Mouse (Mus musculus) layer of hippocampus, adult 2 months (tissue): Measurements from ENCODE around the gene Ptprg. TPM values are rescaled to one million over a fixed set of nuclear protein-coding genes. Genes with fewer than 3 reads are reported as not detected.

Experiments used
- DNase-seq, 2 experiments: peaks; one replicate each; pipeline ENCODE4 v3.0.0; 2022; ENCODE audit warnings: low spot score in 2 of 2
- H3K27ac ChIP-seq: fragments of 200-600 bp; 2 replicates; pipeline ENCODE4 v1.8.1; 2022
- H3K4me3 ChIP-seq: fragments of 200-600 bp; 2 replicates; pipeline ENCODE4 v1.8.1; 2022; ENCODE audit warnings: mild to moderate bottlenecking
- CTCF ChIP-seq: fragments of 200-600 bp; conservative IDR thresholded peaks from 2 replicates; pipeline ENCODE4 v1.8.1; 2022; ENCODE audit warnings: antibody characterized with exemption, mild to moderate bottlenecking, moderate library complexity
- total RNA-seq, 2 experiments: library from RNA; stranded (reverse); gene quantifications; 2 replicates each; pipeline ENCODE4 v1.2.3; 2021

Ptprg gene
- total RNA-seq, 2 experiments from 2014 or later, result 106 to 112 TPM

DNA sequence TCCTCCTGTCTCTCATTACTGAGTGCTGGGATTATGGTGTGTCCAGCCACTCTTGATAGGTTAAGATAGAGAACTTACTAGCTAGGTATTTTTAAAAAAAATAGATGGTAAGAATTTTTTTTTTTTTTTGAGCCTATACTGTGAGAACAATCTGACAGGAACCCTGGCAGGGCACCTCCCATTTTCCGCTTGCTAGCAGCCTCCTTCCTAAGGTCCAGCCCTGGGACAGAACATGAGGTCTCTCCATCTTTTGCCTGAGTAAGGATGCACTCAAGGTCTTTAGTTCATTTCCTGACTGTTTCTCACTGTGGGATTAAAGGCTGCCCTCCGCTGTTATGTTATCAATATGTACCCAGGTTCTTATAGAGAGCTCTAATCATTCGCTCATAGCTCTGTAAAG lies 264.7 kb downstream of the Ptprg start:
- no peak for DNase-seq
- no peak overlapping the region for H3K27ac ChIP-seq
- no peak overlapping the region for H3K4me3 ChIP-seq
- TF ChIP-seq CTCF, result no peak

DNA sequence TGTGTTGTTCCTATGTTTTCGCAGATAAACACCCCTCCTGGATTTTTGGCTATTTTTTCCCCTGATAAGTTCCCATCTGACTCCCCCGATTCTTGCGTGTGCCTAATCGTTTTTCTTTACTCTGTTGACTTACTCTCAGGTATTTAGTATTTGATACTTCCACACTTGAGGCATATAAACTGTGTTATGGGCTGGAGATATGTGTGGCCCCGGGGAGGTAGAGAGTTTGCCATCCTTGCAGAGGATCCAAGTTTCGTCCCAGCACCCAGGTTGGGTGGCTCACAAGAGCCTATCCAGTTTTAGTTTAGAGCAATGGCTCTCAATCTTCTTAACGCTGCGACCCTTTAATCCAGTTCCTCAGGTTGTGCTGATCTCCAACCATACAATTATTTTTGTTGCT lies 265.4 kb downstream of the Ptprg start:
- no peak for DNase-seq
- no peak for TF ChIP-seq CTCF
- Histone ChIP-seq H3K27ac (no peak overlapping the region), H3K4me3 (no peak overlapping the region)

DNA sequence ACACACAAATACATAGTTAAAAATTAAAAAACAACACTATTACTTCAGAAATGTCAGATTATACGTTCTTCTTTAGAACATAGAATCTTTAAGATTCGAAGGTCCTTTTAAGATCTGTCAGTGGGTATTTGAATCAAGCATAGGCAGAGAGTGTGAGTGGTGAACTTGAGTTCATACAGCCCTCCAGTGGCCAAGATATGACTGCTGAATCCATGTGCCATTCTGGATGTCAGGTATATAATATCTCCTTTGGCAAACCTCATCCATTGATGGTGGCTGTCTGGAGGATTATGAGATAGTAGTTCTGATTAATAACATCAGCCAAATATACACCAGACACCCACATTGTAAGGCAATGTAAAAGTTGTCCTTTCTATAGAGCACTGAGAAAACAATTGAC lies 266.0 kb downstream of the Ptprg start:
- H3K27ac ChIP-seq, result no peak overlapping the region
- peak; percentile 58 for TF ChIP-seq CTCF
- DNase-seq, result no peak

DNA sequence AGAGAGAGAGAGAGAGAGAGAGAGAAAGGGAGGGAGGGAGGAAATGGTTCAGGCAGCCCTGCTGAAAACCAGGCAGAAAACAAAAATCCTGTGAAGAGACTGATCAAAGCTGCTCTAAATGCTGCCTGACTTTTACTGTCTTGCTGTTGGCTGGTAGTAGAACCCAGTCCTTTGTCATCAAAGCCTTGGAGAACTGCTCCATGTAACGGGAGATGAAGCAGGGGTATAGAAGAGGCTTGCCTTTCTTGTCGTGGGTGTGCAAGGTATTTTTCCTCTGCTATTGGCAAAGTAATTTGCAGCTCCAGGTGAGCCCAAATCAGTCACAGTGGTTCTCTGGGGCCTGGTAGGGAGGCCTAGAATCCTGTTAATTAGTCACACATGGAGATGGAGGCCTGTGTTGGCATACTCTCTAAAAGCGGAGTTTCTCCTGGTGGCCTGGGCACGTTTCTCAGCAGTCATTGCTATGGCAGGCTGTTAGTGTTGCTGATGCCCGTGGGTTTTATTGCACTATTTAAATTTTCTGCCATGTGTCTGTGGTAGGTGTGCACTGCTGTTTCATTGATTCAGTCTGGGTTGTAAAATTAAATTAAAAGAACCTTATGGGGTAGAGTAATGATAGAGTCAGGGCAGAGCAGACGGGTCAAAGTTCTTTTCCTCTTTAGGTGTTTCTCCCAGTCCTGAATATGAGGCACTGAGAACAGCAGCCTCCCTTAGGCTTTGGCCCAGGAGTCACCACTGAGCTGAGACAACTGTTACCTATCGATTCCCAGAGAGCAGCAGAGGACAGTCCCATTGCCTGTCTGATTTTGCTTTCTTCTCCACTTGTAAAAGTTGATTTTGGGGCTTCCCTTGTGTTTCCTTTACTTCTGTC lies 269.7 kb downstream of the Ptprg start:
- H3K4me3 ChIP-seq, result no peak overlapping the region
- H3K27ac ChIP-seq, result peak overlapping the region; percentile 21; the same call in 1 of the 2 replicates
- TF ChIP-seq CTCF, result no peak
- DNase-seq, result peak in 1 of 2 experiments; percentile 31

More for the DNA sequence above, 266.0 kb downstream of the Ptprg start:
- H3K4me3 ChIP-seq, result no peak overlapping the region

DNA sequence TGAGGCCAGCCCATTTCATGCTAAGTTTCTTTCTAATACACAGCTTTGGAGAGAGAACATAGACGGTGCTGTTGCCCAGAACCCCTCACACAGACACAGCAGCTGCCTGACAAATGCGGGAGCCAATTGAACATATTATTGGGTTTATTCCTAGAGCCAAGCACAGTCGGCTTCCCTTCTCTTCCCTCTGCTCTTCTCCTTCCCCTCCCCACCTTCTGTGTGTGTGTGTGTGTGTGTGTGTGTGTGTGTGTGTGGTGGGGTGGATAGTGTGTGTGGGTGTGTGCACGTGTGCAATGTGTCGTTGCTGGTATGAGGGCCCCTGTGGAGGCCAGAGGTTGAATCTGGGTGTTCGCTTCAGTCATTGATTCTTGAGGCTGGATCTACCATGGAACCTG lies 270.4 kb downstream of the Ptprg start:
- Histone ChIP-seq H3K27ac (peak overlapping the region; percentile 21; the same call in 1 of the 2 replicates), H3K4me3 (no peak overlapping the region)
- peak; percentile 50 to 55 for DNase-seq
- no peak for TF ChIP-seq CTCF

DNA sequence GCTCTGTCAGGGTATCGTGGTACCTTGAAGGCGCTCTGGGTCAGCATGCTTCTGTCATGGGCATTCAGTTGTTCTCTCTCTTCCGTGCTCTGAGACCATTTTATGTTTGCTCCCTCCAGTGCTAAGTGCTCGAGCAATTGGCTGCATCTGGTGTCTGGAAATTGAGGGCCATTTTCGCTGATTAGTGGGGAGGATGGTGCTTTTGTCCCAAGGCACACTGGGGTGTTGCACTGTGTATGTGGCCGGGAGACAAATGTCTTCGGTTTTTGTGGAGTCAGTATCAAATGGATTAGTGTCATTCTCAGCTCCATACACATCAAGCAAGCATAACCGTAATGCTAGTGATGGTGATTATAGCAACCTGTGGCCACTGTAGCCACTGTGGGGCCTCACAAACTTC lies 271.6 kb downstream of the Ptprg start:
- no peak for TF ChIP-seq CTCF
- Histone ChIP-seq H3K4me3 (no peak overlapping the region), H3K27ac (no peak overlapping the region)
- no peak for DNase-seq

DNA sequence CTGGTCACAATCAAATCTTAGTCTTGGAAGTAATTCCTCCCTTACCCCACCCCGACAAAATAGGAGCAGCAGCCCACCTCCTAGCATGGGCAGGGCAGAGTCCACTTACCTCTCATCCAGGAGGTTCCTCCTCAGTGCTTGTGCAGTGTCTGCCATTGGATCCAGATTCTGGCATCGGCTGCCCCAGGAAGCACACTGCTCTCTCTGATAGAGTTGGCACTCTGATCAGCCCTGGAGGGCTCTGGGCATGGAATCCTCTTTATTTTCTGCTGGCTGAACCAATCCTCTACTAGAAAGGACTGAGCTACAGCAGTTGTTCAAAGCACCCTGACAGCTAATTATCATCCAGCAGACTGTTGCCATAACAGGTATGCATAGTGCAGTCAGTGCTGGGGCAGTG lies 272.2 kb downstream of the Ptprg start:
- no peak for DNase-seq

DNA sequence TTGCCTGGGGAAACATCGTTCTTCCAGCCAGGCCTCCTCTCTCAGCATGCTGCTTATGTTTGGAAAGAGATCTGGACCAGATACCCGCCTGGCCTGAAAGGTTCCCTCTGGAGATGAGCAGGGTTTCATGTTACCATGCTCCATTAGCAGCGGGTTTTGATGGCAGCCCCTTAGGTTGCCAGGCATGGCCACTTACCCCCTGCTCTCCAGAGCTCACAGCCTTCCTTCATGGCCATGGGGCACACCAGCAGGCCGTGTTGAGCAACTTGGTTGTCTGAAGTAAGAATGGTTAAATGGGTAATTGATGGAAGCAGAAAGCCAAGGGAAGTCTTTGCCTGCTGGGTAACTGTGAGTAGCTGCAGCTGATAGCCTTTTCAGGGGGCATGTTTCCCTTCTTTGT lies 274.8 kb downstream of the Ptprg start:
- Histone ChIP-seq H3K4me3 (no peak overlapping the region), H3K27ac (no peak overlapping the region)
- no peak for TF ChIP-seq CTCF
- no peak for DNase-seq

More for the DNA sequence above, 272.2 kb downstream of the Ptprg start:
- no peak for TF ChIP-seq CTCF
- Histone ChIP-seq H3K27ac (no peak overlapping the region), H3K4me3 (no peak overlapping the region)

- Histone ChIP-seq H3K4me3 (no peak overlapping the region), H3K27ac (no peak overlapping the region)
- DNase-seq, result no peak
- TF ChIP-seq CTCF, result no peak
Measured at GRCm38 (mm10) chr14:11833678-11834077, 280.3 kb downstream of the Ptprg start.

GRCm38 (mm10) chr14:11835706-11836445 lies 282.5 kb downstream of the Ptprg start:
- no peak for TF ChIP-seq CTCF
- H3K27ac ChIP-seq, result no peak overlapping the region
- no peak for DNase-seq
- no peak overlapping the region for H3K4me3 ChIP-seq

DNA sequence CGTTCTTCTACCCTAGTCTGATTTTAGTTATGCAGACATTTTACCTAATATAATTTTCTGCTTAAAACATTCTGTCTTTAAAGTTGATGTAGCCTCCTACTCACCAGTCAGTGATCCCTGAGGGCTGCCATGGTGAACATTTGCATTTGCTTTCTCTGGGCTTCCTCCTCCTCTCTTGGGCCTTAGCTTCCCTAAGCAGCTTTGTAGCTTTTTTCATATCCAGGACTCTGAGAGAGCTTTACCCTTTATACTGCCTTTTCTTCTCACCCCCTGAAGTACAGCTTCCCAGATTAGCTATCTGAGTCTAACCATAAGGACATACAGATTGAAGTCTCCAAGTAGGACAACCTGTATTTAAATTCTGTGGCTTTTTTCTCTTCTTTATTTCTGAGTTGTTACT lies 284.4 kb downstream of the Ptprg start:
- TF ChIP-seq CTCF, result no peak
- H3K27ac ChIP-seq, result no peak overlapping the region
- H3K4me3 ChIP-seq, result no peak overlapping the region
- no peak for DNase-seq

GRCm38 (mm10) chr14:11841621-11842020 lies 288.3 kb downstream of the Ptprg start:
- no peak for TF ChIP-seq CTCF
- no peak for DNase-seq
- H3K4me3 ChIP-seq, result no peak overlapping the region
- peak overlapping the region; percentile 5; the same call in 1 of the 2 replicates for H3K27ac ChIP-seq

DNA sequence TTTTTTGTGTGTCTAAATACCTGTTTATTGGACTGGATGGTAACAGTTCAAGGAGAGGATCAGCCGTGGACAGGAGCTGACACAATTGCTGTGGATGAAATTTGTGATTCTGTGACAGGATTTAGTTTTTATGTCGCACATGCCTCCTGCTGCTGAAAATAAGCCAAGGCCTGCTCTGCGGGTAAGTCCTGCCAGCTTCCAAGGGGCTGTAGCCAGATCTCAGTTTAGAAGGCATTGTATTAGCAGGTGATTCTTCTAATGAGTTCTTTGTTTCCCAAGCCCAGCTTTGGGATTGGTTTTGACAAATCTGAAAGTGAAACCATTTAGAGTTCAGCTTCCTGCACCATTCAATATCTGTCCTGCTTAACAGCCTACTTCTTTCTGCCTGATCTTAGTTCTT lies 299.6 kb downstream of the Ptprg start:
- peak overlapping the region; percentile 34 for H3K27ac ChIP-seq
- H3K4me3 ChIP-seq, result peak overlapping the region; percentile 4; the same call in 1 of the 2 replicates
- DNase-seq, result peak in 1 of 2 experiments; percentile 18
- TF ChIP-seq CTCF, result peak; percentile 19; the same call in 1 of the 2 replicates
